Mouse (Mus musculus) adrenal gland, postnatal 36 days (tissue): ENCODE measurements around the gene Drosha. TPM values are rescaled to one million over a fixed set of nuclear protein-coding genes. Genes with fewer than 3 reads are reported as not detected.
"Not testable (repeated sequence)": the region's sequence is repeated elsewhere in the genome, so short reads cannot be mapped to it uniquely, and the experiment has no call there.

Experiments
- DNase-seq, 2 experiments: peaks; one replicate each; pipeline ENCODE4 v3.0.0; 2021; ENCODE audit warnings: mixed read lengths in 1 of 2
- long read RNA-seq, 2 experiments: library from polyadenylated mRNA; stranded (forward); transcript quantifications; one replicate each; pipeline ENCODE4 v2.0.0; 2021; ENCODE audit warnings: borderline sequencing depth in 2 of 2
- total RNA-seq, 2 experiments: library from RNA; stranded (reverse); gene quantifications; 2 replicates each; pipeline ENCODE4 v1.2.3; 2021

Drosha gene
- 10 to 100 TPM; 32.0 to 32.9 TPM for total RNA-seq
- long read RNA-seq, experiment 1, full-length matches to known transcripts: 2 of 15 reads
- long read RNA-seq, experiment 1, partial matches to known transcripts: 12 of 15 reads
- long read RNA-seq, experiment 1, other reads (novel, unspliced or antisense): 1 of 15 reads
- long read RNA-seq, experiment 2, full-length matches to known transcripts: 1 of 3 reads
- long read RNA-seq, experiment 2, partial matches to known transcripts: 1 of 3 reads
- long read RNA-seq, experiment 2, other reads (novel, unspliced or antisense): 1 of 3 reads

- peak; percentile 97 to 99 for DNase-seq
Observed at GRCm38 (mm10) chr15:12824197-12824952, at the start of gene Drosha, which contains the start of gene 6030458C11Rik. Drosha (plus strand) TSS chr15:12824815. 6030458C11Rik (minus strand) TSS chr15:12824649.

- no peak for DNase-seq
Observed at GRCm38 (mm10) chr15:12781296-12781695, 43.3 kb upstream of the Drosha start.

DNA sequence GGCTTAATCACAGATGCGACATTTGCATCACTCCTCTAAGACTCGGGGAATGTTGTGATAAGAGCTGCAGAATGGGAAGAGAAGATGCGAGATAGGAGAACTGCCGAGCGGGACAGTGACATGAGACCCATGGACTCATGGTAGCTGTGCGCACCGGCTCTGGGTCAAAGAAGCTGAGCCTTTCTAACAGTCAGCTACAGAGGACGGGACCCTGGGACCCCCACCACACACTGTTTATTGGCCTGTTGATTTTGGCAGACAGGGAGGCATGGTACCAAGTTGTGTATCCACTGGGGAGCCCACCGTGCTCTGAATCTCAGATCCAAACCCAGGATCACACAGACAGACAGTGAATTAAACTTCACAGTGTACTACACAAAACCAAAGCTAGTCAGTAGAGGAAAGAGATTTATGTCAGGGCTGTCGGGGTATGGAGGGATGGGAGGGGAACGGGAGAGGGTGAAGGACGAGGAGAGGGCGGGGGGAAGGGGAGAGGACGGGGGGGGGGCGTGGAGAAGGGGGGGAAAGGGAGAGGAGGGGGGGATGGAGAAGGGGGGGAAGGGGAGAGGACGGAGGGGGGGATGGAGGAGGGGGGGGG, 42.8 kb upstream of the Drosha start:
- DNase-seq: no peak

DNA sequence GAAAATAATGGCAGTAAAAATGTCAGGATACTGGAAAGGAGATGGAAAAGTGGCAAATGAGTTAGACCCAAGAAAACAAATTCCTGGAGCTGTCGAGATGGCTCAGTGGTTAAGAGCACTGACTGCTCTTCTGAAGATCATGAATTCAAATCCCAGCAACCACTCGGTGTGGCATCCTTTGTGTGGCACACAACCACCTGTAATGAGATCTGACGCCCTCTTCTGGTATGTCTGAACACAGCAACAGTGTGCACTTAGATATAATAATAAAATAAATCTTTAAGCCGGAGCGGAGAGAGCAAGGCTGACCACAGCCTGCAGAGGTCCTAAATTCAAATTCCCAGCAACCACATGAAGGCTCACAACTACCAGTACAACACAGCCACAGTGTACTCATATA, 36.1 kb upstream of the Drosha start:
- DNase-seq: no peak

GRCm38 (mm10) chr15:12789406-12789867, 35.2 kb upstream of the Drosha start:
- DNase-seq: no peak

GRCm38 (mm10) chr15:12794311-12794710, 30.3 kb upstream of the Drosha start:
- DNase-seq: no peak

DNA sequence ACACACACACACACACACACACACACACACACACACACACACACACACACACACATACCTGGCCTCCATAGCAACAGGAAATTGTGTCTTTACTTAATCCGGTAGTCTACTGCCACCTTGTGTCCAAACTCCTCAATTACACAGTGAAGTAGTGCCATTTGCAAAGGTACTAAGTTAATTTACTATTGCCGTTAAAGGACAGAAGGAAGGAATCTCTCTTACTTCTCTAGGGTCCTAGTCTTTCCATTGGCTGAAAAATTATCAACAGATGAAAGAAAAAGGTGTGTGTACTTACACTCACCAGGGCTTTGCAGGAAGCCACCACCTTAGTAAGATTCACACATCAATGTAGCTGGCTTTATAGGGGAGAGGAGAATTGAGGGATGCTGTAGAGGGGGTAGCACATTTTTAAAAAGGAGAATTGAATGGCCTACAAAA, 29.1 kb upstream of the Drosha start:
- DNase-seq: peak; percentile 9 to 52

GRCm38 (mm10) chr15:12795909-12796470, 28.6 kb upstream of the Drosha start:
- DNase-seq: no peak

DNA sequence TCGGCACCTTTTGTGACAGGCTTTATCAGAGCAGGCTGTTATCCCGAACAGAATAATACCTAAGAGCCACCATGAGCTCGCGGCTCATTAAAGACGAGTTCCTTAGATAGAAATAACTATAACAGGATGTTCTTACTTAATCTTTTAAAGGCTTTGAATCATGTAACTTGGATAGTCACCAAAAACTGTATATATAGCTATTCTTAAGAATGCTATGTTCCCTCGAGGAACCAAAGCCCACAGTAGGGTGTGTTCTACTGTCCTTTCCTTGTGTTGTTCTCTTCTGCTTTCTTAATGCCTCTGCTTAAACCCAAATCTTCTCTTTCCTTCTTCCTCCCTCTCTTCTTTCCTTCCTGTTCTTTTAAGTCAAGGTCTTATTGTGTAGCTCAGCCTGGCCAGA, 26.6 kb upstream of the Drosha start:
- DNase-seq: no peak

DNA sequence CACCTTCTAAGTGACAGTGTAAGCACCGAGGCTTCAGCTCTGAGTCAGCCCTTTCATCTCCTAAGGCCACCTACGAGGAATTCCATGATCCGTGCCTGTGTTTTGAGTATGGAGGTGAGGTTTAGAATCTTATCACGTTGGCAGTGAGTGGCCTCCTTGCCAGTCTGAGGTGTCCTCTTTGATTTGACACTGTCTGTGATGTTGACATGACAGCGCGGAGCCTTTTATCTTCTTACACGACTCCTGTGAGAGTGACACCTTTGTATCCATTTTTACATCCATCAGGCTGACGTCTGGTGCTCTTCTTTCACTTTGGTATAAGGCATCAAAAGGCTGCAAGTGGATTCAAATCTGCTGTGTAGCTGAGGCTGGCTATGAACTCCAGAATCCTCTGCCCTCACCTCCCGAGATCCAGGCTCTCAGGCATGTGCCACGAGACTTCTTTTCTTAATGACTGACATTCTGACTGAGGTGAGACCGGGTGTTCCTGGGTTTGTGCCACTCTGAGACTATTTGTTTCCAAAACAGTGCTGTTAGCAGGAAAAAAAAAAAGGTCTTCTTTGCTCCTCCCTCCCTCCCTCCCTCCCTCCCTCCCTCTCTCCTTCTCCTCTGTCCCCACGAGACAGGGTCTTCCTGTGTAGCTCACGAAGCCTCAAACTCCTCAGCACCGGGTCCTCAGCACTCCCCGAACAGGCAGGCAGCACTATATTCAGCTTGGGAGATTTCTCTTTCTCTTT, 24.0 kb upstream of the Drosha start:
- DNase-seq: no peak

- not testable (repeated sequence) for DNase-seq
Observed at GRCm38 (mm10) chr15:12801142-12801506, 23.5 kb upstream of the Drosha start.

DNA sequence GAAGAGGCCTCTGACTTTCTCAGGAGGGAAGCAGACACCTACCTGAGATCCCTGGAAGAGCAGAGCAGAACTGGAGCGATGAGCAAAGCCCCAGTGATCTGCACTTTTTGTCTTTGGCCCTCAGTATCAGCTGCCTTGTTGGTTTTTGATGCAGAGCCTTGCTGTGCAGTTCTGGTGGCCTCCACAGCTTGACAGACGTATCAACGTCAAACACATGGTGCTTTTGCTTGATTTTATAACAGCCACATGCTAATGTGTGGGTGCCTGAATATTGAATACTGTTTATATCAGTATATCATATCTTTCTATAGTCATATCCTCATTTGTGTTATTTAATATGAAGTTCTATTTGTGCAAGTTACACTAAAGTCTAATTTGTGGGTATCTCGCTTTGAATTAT, 19.5 kb upstream of the Drosha start:
- no peak for DNase-seq

DNA sequence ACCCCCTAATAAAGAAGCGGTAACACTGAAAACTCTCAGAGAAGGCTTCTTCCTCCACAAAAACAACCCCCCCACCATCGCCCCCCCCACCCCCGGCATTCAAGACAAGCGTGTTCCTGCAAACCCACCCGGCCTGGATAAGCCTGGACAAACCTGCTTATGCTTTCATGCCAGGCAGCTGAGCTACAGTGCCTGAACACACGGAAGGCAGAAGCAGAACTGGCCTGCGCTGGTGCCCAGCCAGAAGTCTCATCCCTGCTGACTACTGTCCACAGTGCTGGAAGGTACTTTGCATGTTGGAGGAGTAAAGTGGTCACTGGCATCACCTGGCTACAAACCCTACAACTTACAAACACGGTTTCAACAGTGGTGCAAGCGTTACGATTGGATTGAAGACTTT, 17.5 kb upstream of the Drosha start:
- DNase-seq: no peak

GRCm38 (mm10) chr15:12809305-12809704, 15.3 kb upstream of the Drosha start:
- no peak for DNase-seq

GRCm38 (mm10) chr15:12812646-12813045, 12.0 kb upstream of the Drosha start:
- no peak for DNase-seq

- no peak for DNase-seq
Observed at GRCm38 (mm10) chr15:12817592-12817991, 7.0 kb upstream of the Drosha start.

DNA sequence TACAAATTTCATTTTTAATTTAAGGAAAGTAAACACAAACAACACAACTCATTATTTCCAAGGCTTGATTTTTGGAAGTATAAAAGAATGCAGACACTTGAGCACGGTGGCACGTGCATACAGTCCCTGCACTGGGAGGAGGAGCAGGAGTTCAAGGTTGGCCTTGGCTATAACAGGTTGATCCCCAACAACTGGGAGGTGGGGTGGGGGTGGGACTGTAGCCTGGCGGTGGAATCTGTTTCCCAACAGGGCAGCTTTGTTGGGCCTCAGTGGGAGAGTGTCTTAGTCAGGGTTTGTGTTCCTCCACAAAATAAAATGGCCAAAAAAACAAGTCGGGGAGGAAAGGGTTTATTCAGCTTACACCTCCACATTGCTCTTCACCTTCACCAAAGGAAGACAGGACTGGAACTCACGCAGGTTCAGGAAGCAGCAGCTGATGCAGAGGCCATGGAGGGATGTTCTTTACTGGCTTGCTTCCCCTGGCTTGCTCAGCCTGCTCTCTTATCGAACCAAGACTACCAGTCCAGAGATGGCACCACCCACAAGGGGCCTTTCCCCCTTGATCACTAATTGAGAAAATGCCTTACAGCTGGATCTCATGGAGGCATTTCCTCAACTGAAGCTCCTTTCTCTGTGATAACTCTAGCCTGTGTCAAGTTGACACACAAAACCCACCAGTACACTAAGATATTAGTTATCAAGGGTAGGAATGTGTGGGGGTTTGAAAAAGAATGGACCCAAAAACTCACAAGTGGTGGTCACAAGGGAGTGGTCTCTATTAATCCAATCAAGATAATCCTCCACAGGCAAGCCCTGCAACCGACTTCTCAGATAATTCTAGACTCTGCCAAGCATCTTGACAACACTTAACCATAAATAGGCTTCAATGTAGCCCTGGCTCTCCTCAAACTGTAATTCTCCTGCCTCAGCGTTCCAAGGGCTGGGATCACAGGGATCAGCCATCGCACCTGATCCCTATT, 1.9 kb upstream of the Drosha start:
- no peak for DNase-seq

GRCm38 (mm10) chr15:12823455-12824119, 1.0 kb upstream of the Drosha start:
- DNase-seq: no peak

- DNase-seq: peak; percentile 39 to 43
Observed at GRCm38 (mm10) chr15:12824965-12825364, 350 bp downstream of the Drosha start.

DNA sequence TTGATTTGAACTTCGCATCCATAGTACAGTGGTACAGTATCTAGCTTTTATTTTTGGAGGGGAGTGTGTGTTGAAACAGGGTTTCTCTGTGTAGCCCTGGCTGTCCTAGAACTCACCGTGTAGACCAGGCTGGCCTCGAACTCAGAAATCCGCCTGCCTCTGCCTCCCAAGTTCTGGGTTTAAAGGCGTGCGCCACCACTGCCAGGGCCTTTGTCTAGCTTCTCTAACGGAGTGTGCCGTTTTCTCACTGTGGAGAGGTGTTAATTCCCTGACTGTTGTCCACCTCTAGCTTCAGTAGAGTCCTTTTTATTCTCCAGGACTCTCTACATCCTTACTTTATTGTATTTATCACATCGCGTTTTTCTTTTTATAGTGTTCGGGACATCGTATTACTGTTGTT, 793 bp downstream of the Drosha start:
- DNase-seq: no peak
